Mouse (Mus musculus) spleen, adult 2 months (tissue): Measurements from ENCODE around the gene Rtn4r.

ENCODE experiments used
- CTCF ChIP-seq: fragments of 200-500 bp; IDR thresholded peaks from 2 replicates; pipeline ENCODE4 v1.5.1; 2011; ENCODE audit warnings: mild to moderate bottlenecking, inconsistent platforms; ENCODE audit not compliant: insufficient read depth, insufficient read length, insufficient replicate concordance; ENCODE audit errors: extremely low read depth
- POLR2A ChIP-seq: fragments of 200-500 bp; IDR thresholded peaks from 2 replicates; pipeline ENCODE4 v1.6.1; 2011; ENCODE audit warnings: low read depth, low read length, inconsistent platforms

DNA sequence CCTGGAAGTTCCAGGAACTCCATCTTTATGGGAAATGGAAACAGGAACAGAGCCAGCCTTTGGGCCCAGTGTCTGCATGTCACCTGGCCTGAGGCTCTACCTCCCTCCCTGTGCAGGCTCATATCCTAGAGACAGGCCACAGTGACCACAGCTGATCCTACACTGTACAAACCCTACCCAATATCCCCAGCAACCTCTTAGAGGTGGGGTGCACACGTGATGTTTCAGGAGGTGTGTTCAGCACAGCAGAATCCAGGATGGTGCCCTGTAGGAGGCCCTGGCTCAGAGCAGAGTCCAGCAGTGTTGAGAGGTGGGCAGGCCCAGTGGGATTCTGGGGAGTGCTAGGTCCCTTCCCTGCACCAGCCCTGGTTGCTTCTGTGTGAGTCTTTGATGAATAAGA, 4.0 kb upstream of the Rtn4r start:
- TF ChIP-seq POLR2A (no peak), CTCF (no peak)
